Mouse (Mus musculus): ENCODE measurements around the gene Pdk1. TPM values are rescaled to one million over a fixed set of nuclear protein-coding genes. Genes with fewer than 3 reads are reported as not detected.

The Pdk1 gene
- total RNA-seq, 2 experiments from 2014 or later: 4.7 to 8.6 TPM

DNA sequence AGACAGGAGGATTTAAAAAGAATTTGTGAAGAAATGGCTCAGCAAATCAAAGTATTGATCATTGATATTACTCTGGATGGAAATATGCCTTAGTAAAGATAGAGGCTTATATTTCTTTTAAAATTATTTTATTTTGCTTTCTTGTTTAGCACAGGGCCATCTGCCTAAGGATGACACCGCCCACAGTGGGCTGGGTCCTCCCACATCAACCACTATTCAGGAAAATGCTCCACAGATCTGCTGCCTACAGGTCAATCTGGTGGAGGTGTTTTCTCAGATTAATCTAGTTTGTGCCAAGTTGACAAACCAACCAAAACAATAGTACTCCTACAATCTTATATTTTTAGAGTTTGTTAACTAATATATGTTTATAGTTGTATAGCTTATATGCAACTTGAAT lies 63.7 kb downstream of the Pdk1 start:
- ATAC-seq (ENCODE audit: poor library complexity, severe bottlenecking): no peak

DNA sequence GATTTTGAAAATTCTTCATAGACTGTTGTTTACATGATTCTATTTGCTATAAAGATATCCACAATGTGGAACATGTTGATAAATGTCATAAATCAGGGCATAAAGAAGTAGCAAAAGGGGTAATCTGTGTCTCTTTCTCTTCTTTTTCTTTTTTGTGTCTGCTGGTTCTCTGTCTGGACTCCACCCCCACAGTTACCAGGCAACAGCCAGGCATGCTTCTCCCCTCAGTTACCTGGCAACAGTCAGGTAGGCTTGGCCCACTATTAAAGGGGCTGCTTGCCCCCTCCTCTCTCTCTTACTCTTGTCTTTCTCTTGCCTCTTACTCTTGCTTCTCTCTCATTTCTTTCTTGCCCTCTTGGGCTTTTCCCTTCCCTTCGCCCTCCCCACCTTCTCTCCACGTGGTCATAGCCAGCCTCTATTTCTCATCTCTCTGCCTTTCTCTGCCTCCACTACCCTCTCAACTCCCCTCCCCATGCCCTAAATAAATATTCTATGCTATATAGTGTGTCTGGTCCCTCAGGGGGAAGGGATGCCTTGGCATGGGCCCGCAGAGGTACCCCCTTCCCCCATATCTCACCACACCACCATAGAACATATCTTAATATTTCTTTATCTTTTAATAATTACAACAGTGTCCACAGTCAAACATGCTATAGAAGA lies 64.8 kb downstream of the Pdk1 start:
- ATAC-seq (ENCODE audit: poor library complexity, severe bottlenecking): no peak

DNA sequence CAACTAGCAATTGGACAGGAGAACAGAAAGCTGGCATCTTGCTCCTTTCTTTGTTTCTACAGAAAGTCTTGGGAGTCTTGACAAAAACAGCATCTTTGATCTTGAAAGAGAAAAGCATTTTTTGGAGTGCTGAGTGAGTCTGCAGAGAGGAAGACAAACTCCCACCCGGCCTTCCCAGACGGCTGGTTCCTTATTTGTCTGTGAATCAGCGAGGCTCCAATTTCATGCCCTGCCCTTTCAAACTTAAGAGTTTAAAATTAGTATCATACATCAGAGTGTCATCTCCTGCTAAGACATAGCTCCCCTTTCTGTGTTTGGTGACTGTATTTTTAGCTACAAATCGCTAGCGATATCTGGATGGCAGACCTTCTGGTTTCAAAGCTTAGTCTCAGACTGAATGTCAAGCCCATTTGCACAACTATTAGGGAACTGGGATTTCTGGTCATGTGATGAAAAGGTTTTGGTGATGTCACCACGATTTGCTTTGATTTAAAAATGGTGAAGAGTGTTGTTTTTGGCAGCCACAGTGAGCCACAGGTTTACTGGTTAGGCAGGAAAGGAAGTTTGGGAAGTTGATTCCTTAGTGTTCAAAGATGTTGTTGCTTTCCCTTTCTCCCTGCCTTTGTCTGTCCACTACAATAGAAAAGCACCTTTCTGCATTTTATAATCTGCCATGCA lies 65.8 kb downstream of the Pdk1 start:
- no peak for ATAC-seq (ENCODE audit: poor library complexity, severe bottlenecking)

DNA sequence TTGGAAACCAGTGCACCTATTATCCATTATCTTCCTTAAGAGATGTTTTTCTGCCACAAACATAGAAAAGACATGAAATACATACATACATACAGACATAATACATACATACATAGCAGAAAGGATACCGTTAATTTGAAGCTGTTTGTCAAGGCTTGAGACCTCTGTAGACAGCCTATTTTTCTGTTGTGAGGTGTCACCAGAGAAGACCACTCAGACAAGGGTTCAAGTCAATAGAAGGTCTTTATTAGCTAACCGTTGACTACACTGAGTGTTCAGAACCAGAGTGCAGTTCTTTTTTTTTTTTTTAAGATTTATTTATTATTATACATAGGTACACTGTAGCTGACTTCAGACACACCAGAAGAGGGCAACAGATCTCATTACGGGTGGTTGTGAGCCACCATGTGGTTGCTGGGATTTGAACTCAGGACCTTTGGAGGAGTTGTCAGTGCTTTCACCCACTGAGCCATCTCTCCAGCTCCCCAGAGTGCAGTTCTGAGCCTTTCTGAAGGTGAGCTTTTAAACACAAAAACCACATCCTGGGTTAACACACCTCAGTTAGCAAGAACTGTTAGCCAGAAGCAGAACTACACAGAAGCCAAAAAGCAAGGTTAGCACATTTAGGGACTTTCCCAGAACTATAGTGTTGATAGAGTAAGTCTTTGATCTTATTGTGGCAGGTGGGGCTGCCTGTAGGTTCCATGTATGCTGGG lies 68.1 kb downstream of the Pdk1 start:
- ATAC-seq (ENCODE audit: poor library complexity, severe bottlenecking): peak; percentile 51

- no peak for ATAC-seq (ENCODE audit: poor library complexity, severe bottlenecking)
Observed at GRCm38 (mm10) chr2:71941721-71942087, 68.7 kb downstream of the Pdk1 start.

DNA sequence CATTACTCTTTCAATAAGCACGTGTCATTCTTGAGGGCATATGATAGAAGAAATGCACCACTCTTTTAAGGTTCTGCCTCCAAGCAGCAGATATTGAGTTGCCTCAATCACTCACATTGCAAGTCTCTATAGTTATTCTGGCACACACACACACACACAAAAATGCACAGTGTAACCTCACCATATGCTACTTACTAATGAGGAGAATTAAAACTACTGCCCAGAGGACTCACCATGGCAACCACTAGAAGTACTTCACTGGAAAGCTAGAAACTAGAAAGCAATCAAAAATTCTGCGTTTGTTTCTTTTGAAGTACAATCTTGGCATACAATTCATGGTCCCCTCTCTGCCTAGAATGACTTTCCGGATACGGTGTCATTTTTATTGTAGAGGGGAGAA lies 78.2 kb downstream of the Pdk1 start:
- no peak for ATAC-seq (ENCODE audit: poor library complexity, severe bottlenecking)

Other genes starting within 250 kb of the Pdk1 start
- gene Itga6, start 127.6 kb upstream of the Pdk1 start, total RNA-seq (2015): 16.0 and 17.4 TPM in 2 replicates
- gene Itga6, start 127.6 kb upstream of the Pdk1 start, total RNA-seq (2017): 15.3 and 16.5 TPM in 2 replicates
- 0.98 and 1.3 TPM in 2 replicates for gene Rapgef4, start 108.0 kb downstream of the Pdk1 start, total RNA-seq (2015)
- gene Rapgef4, start 108.0 kb downstream of the Pdk1 start, total RNA-seq (2017): 0.08 and 0.88 TPM in 2 replicates